Mouse (Mus musculus): ENCODE measurements at regions not wholly inside any gene's neighbourhood (a gene's known extent, or its start where the extent isn't known, plus 50 kb on each side); places are given as distances from the start of the nearest gene placed in this dataset.

DNA sequence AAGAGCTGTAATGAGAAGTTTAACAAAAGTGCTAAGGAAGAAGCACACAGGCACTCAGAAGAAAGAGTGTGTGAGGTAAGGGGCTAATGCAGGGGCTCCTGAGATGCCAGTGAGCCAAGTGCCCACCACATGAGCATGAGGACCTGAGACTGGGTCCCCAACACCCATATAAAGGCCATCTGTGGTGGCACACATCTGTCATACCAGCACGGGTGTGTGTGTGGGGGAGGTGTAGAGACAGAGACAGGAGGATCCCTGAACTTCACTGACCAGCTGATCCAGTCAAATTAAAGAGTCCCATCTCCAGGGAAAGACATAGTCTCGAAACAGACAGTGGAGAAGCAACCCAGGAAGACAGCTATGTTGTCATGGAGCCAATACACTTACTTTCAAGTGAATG, 70.6 kb upstream of the Gli2 start:
- DNase-seq (ENCODE audit: low spot score in 2 of 2) = no peak

DNA sequence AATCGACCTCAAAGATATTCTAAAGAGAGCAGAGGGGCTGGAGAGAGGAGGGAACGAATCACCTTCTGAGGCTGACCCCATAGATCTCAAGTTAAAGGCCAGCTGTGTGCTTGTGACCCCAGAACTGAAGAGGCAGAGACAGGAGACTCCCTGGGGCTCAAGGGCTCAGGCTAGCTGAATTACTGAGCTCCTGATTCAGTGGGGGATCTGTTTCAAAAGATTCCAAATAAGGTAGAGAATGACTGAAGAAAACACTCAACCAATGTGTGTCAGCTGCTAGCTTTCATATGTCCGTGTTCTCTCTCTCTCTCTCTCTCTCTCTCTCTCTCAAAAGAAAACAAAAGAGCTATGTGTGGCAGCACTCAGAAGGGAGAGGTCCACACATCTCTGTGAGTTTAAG, 70.0 kb upstream of the Gli2 start:
- DNase-seq (ENCODE audit: low spot score in 2 of 2) = no peak

DNA sequence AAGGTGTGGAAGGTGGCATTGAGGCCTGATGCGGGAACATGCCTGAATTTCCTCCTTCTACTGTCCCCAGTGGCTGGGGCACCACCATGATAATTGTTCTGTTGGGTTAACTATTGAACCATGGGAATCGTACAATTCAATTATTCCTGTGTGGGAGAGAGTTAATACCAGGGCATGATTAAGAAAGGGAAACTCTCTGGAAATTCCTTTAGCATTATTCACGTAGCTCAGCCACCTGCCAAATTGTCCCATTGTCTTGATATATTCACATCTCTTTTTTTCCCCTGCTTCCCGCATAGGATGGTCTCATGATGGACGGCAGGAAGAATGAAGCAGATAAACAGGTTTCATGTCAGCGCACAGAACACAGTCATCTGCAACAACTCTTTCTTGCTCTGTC, 69.6 kb upstream of the Gli2 start:
- DNase-seq (ENCODE audit: low spot score in 2 of 2) = no peak

DNA sequence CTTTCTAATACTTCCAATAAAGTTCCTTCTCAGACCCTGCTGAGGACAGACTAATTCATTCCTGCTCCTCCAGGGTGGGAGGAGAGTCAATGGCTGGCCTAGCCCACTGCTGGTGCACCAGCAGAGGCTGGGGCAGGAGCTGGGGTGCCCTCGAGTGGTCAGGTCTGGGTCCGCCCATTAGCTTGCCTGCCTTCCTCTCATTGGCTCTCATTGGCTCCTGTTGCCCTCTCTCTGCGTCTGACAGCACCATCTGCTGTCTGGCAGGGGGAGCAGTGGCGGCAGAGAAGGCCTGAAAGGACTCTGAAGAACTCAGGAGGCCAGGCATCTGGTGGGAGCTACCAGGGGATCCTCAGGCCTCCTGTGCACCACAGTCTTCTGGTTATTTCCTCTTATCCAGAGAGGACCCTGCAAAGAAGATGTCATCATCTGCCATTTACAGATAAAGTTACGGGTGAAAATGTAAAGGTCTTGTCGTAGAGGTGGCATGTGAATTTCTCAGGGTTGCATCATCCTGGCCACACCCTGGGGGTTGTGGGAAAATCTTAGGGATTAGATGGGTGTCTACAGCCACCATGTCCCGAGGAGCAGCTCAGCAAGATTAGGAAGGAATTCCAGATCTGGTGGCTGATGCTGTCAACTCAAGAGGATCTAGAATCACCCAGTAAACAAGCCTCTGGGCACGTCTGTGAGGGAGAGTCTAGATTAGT, 66.6 kb upstream of the Gli2 start:
- DNase-seq (ENCODE audit: low spot score in 2 of 2) = no peak

DNA sequence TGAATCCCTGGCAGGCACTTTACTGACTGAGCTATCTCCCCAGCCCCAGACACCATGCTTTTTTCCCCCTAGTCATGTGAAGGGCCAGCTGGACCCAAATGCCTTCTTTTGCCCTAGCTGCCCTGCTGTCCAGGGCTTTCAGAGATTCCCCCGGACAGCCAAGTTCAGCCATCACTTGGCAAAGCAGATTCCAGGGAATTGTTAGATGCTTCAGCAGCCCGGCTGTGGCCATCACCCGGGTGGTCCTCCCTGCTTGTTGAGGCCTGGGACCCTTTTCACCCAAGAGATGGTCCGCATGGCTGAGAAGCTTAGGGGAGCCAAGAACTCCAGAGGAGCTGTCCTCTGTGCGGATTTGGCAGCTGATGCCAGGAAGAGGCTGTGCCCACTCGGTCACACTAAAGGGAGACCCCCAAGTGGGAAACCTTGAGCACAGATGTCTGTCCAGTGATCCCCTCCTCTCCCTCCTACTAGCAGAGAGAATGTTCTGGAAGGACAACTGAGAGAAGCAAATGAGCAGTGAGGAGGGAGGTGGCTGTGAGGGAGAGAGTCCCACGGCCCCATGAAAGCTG, 61.8 kb upstream of the Gli2 start:
- no peak for DNase-seq (ENCODE audit: low spot score in 2 of 2)

DNA sequence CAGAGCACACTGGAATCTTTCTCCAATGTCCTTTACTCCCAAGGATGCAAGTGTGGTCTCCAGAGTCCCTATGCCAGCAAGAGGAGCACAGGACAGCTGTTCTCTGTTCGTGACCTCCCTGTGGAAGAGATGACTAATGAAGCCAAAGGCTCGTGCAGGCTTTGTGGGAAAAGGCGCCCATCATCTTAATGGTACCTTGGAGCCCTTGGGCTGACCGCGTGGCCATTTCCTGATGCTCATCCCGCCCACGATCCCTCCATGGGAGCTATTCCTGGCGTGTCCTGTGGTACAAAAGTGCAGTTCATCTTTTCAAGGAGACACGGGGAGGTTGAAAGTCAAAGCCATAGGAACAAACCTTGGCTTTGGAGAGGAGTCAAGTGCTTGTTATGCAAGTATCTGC, 55.2 kb upstream of the Gli2 start:
- no peak for DNase-seq (ENCODE audit: low spot score in 2 of 2)

DNA sequence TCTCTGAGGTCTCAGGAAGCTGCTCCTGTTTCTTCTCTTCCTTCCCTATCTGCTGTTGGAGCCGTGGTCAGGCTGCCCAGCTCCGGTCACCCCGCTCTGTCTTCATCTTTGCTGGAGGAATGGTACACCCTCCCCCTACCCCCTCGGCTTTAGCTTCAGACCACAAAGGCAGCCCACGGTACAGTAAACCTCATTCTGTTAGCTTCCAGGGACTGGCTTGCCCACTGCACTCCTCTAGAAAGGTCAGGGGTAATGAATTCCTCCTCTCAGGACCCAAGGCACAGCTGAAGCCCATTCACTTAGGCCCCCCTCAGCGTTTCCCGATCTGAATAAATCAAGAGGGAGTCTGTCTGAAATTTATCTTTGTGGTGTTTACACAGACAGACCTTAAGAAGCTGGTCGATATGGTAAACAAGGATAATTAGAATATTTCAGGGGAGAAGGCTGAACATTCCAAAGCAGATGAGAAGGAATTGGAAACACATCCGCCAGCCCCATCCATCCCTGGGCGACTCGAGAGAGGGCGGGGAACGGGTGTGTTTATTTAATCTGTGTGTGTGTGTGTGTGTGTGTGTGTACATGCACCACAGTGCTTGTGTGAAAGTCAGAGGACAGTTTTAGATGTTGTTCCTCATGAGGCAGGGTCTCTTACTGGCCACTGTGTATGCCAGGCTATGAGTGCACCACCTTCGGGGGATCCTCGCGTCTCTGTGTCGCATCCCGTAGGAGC, 53.0 kb upstream of the Gli2 start:
- DNase-seq (ENCODE audit: low spot score in 2 of 2) = no peak

Data from left cerebral cortex, adult 18-20 months (tissue).